Mouse (Mus musculus) midbrain, postnatal 0 days (tissue): ENCODE results near the gene Mxi1. TPM values are rescaled to one million over a fixed set of nuclear protein-coding genes. Genes with fewer than 3 reads are reported as not detected.
A peak's percentile ranks its signal among the peaks of the same experiment; 100 is the strongest.

Source experiments
- ATAC-seq: fragments of 200-750 bp; cut with Nextera tagmentation; 2 replicates; pipeline ENCODE4 v1.8.0; 2017; ENCODE audit warnings: moderate number of reproducible peaks, mild to moderate bottlenecking, moderate TSS enrichment, moderate library complexity; ENCODE audit not compliant: low FRiP score
- DNase-seq: peaks from one replicate; pipeline ENCODE4 v3.0.0-alpha.2; 2015; ENCODE audit warnings: low spot score
- H3K27ac ChIP-seq: fragments of 300-500 bp; sonication (generic); 2 replicates; pipeline ENCODE4 v1.5.1; 2014; ENCODE audit warnings: low read depth, mild to moderate bottlenecking, low read length, mixed read lengths
- H3K27me3 ChIP-seq: fragments of 300-500 bp; sonication (generic); 2 replicates; pipeline ENCODE4 v1.6.1; 2014; ENCODE audit warnings: low read length, control low read depth, mixed read lengths; ENCODE audit not compliant: insufficient read depth
- H3K36me3 ChIP-seq: fragments of 300-500 bp; sonication (generic); 2 replicates; pipeline ENCODE4 v1.6.1; 2014; ENCODE audit warnings: low read length, control low read depth, mixed read lengths; ENCODE audit not compliant: insufficient read depth
- H3K4me1 ChIP-seq: fragments of 300-500 bp; sonication (generic); 2 replicates; pipeline ENCODE4 v1.6.1; 2014; ENCODE audit warnings: mild to moderate bottlenecking, control low read depth, antibody characterized with exemption, low read length, mixed read lengths; ENCODE audit not compliant: insufficient read depth
- H3K4me2 ChIP-seq: fragments of 300-500 bp; sonication (generic); 2 replicates; pipeline ENCODE4 v1.6.1; 2014; ENCODE audit warnings: low read depth, mild to moderate bottlenecking, low read length, mixed read lengths; ENCODE audit not compliant: poor library complexity, severe bottlenecking
- H3K4me3 ChIP-seq: fragments of 300-500 bp; sonication (generic); 2 replicates; pipeline ENCODE4 v1.5.1; 2014; ENCODE audit warnings: low read depth, mild to moderate bottlenecking, low read length, moderate library complexity
- H3K9ac ChIP-seq: fragments of 300-500 bp; sonication (generic); replicated peaks from 2 replicates; pipeline ENCODE4 v1.6.1; 2014; ENCODE audit warnings: mild to moderate bottlenecking, low read length, moderate library complexity, mixed read lengths; ENCODE audit not compliant: poor library complexity, severe bottlenecking
- H3K9me3 ChIP-seq: fragments of 300-500 bp; sonication (generic); 2 replicates; pipeline ENCODE4 v1.6.1; 2016; ENCODE audit warnings: low read length, control low read depth
- CTCF ChIP-seq: IDR thresholded peaks from 2 replicates; pipeline ENCODE4 v1.5.1; 2016; ENCODE audit warnings: antibody characterized with exemption, mild to moderate bottlenecking
- WGBS: fragments of 180-500 bp; shearing (Covaris S2); extraction: QIAGEN DNeasy Blood & Tissue Kit; methylation state at CpG from one replicate; pipeline ENCODE4 v1.1.7; 2014; 5-methylcytosine and 5-hydroxymethylcytosine counted together
- polyA plus RNA-seq: library from polyadenylated mRNA; unstranded; fragments of >200 nt; fragmentation: Nextera tagmentation; extraction: Ambion mirVana; gene quantifications from 2 replicates; pipeline ENCODE4 v1.2.1, GENCODE M21; 2015
- total RNA-seq: library from RNA; depleted of rRNA; stranded (reverse); fragments of >200 nt; gene quantifications from 2 replicates; pipeline ENCODE4 v1.2.3, GENCODE M21; 2014; rRNA removed

Mxi1 gene
- total and polyA plus RNA-seq, 2 experiments from 2014 or later, result 37.7 to 49.2 TPM

- Histone ChIP-seq H3K36me3 (no peaks in the 10 kb centered on the region), H3K27me3 (0 out of 2 replicates have a peak, but pooled peaks cover 4% of the 10 kb centered on the region), H3K4me3 (peak overlapping the region; percentile 41), H3K4me1 (no peaks in the 10 kb centered on the region), H3K9me3 (no peaks in the 10 kb centered on the region), H3K27ac (no peak overlapping the region), H3K9ac (no peak overlapping the region), H3K4me2 (peak overlapping the region; percentile 89)
- TF ChIP-seq CTCF, result no peak
- DNase-seq, result no peak
- WGBS, result 4% methylated on average over 6 of the region's 6 CpGs
- ATAC-seq, result no peak
Observed at GRCm38 (mm10) chr19:53421583-53422188, 111.4 kb downstream of the Mxi1 start.

GRCm38 (mm10) chr19:53422358-53423308 lies 112.3 kb downstream of the Mxi1 start:
- DNase-seq (peak; percentile 31), ATAC-seq (no peak)
- Histone ChIP-seq H3K4me3 (no peak overlapping the region), H3K27me3 (0 out of 2 replicates have a peak, but pooled peaks cover 4% of the 10 kb centered on the region), H3K4me2 (no peak overlapping the region), H3K4me1 (0 out of 2 replicates have a peak, but pooled peaks cover 2% of the 10 kb centered on the region), H3K27ac (no peak overlapping the region), H3K36me3 (no peaks in the 10 kb centered on the region), H3K9ac (no peak overlapping the region), H3K9me3 (no peaks in the 10 kb centered on the region)
- TF ChIP-seq CTCF, result peak; percentile 47
- WGBS, result 75% methylated on average over 18 of the region's 18 CpGs

GRCm38 (mm10) chr19:53423341-53423753 lies 113.0 kb downstream of the Mxi1 start:
- 24% methylated on average over 18 of the region's 19 CpGs for WGBS
- no peak for TF ChIP-seq CTCF
- H3K36me3 ChIP-seq, result no peaks in the 10 kb centered on the region

GRCm38 (mm10) chr19:53423816-53424465 lies 113.6 kb downstream of the Mxi1 start:
- no peak overlapping the region for H3K9ac ChIP-seq
- TF ChIP-seq CTCF, result no peak
- H3K27me3 ChIP-seq, result 0 out of 2 replicates have a peak, but pooled peaks cover 4% of the 10 kb centered on the region
- 0 out of 2 replicates have a peak, but pooled peaks cover 3% of the 10 kb centered on the region for H3K4me1 ChIP-seq
- ATAC-seq, result no peak
- no peaks in the 10 kb centered on the region for H3K36me3 ChIP-seq
- H3K27ac ChIP-seq, result no peak overlapping the region
- 64% methylated on average over 17 of the region's 17 CpGs for WGBS
- DNase-seq, result no peak
- H3K4me3 ChIP-seq, result no peak overlapping the region
- no peak overlapping the region for H3K4me2 ChIP-seq
- H3K9me3 ChIP-seq, result no peaks in the 10 kb centered on the region

More at GRCm38 (mm10) chr19:53423341-53423753, 113.0 kb downstream of the Mxi1 start:
- DNase-seq, result no peak
- Histone ChIP-seq H3K27me3 (0 out of 2 replicates have a peak, but pooled peaks cover 4% of the 10 kb centered on the region), H3K9ac (no peak overlapping the region), H3K4me1 (0 out of 2 replicates have a peak, but pooled peaks cover 3% of the 10 kb centered on the region), H3K4me2 (no peak overlapping the region), H3K9me3 (no peaks in the 10 kb centered on the region), H3K27ac (no peak overlapping the region), H3K4me3 (no peak overlapping the region)
- ATAC-seq, result no peak

GRCm38 (mm10) chr19:53424629-53425028 lies 114.3 kb downstream of the Mxi1 start:
- no peak for DNase-seq
- H3K9me3 ChIP-seq, result no peaks in the 10 kb centered on the region
- no peak for ATAC-seq
- TF ChIP-seq CTCF, result no peak
- no peak overlapping the region for H3K27ac ChIP-seq
- H3K36me3 ChIP-seq, result no peaks in the 10 kb centered on the region
- H3K4me2 ChIP-seq, result no peak overlapping the region
- H3K9ac ChIP-seq, result no peak overlapping the region
- 0 out of 2 replicates have a peak, but pooled peaks cover 4% of the 10 kb centered on the region for H3K27me3 ChIP-seq
- no peak overlapping the region for H3K4me3 ChIP-seq
- WGBS, result 71% methylated on average over 18 of the region's 18 CpGs
- 0 out of 2 replicates have a peak, but pooled peaks cover 3% of the 10 kb centered on the region for H3K4me1 ChIP-seq

Other genes with a start within 250 kb of the Mxi1 start
- gene Add3, start 170.1 kb upstream of the Mxi1 start, total RNA-seq, result 54.6 and 61.4 TPM in 2 replicates
- gene Add3, start 170.1 kb upstream of the Mxi1 start, polyA plus RNA-seq, result 49.1 and 51.9 TPM in 2 replicates
- gene Gm10197, start 61.2 kb downstream of the Mxi1 start, total RNA-seq, result not detected in 2 replicates
- not detected in 2 replicates for gene Gm10197, start 61.2 kb downstream of the Mxi1 start, polyA plus RNA-seq
- gene Smndc1, start 80.1 kb downstream of the Mxi1 start, total RNA-seq, result 8.9 and 17.8 TPM in 2 replicates
- gene Smndc1, start 80.1 kb downstream of the Mxi1 start, polyA plus RNA-seq, result 28.9 and 35.0 TPM in 2 replicates
- 4.2 and 11.2 TPM in 2 replicates for gene Dusp5, start 218.6 kb downstream of the Mxi1 start, total RNA-seq
- gene Dusp5, start 218.6 kb downstream of the Mxi1 start, polyA plus RNA-seq, result 2.2 and 2.5 TPM in 2 replicates